Mouse (Mus musculus) embryonic facial prominence, embryonic 11.5 days (tissue): ENCODE measurements around the gene Nectin4. TPM values are rescaled to one million over a fixed set of nuclear protein-coding genes. Genes with fewer than 3 reads are reported as not detected.
A peak's percentile ranks its signal among the peaks of the same experiment; 100 is the strongest.

Experiments
- ATAC-seq: fragments of 200-750 bp; cut with Nextera tagmentation; replicated peaks from 2 replicates; pipeline ENCODE4 v1.8.0; 2017; ENCODE audit warnings: low read depth; ENCODE audit not compliant: insufficient number of reproducible peaks, low FRiP score, low TSS enrichment
- DNase-seq: peaks from one replicate; pipeline ENCODE4 v3.0.0-alpha.2; 2015; ENCODE audit warnings: low spot score
- H3K27ac ChIP-seq: fragments of 300-500 bp; sonication (generic); replicated peaks from 2 replicates; pipeline ENCODE4 v1.5.1; 2014; ENCODE audit warnings: mild to moderate bottlenecking, low read depth, low read length, control low read depth
- H3K27me3 ChIP-seq: fragments of 300-500 bp; sonication (generic); 2 replicates; pipeline ENCODE4 v1.6.1; 2014; ENCODE audit warnings: mild to moderate bottlenecking, low read length, moderate library complexity, mixed read lengths; ENCODE audit not compliant: control insufficient read depth, insufficient read depth
- H3K36me3 ChIP-seq: fragments of 300-500 bp; sonication (generic); replicated peaks from 2 replicates; pipeline ENCODE4 v1.6.1; 2014; ENCODE audit warnings: low read depth, mild to moderate bottlenecking, low read length, moderate library complexity, mixed read lengths; ENCODE audit not compliant: control insufficient read depth, insufficient read depth
- H3K4me1 ChIP-seq: fragments of 300-500 bp; sonication (generic); 2 replicates; pipeline ENCODE4 v1.6.1; 2014; ENCODE audit warnings: low read length, mixed read lengths; ENCODE audit not compliant: control insufficient read depth, insufficient read depth
- H3K4me2 ChIP-seq: fragments of 300-500 bp; sonication (generic); 2 replicates; pipeline ENCODE4 v1.6.1; 2014; ENCODE audit warnings: low read depth, mild to moderate bottlenecking, control low read depth, low read length, moderate library complexity
- H3K4me3 ChIP-seq: fragments of 300-500 bp; sonication (generic); 2 replicates; pipeline ENCODE4 v1.5.1; 2014; ENCODE audit warnings: low read depth, low read length, control low read depth
- H3K9ac ChIP-seq: fragments of 300-500 bp; sonication (generic); replicated peaks from 2 replicates; pipeline ENCODE4 v1.6.1; 2014; ENCODE audit warnings: mild to moderate bottlenecking, control low read depth, low read length
- H3K9me3 ChIP-seq: fragments of 300-500 bp; sonication (generic); replicated peaks from 2 replicates; pipeline ENCODE4 v1.6.1; 2016; ENCODE audit warnings: mild to moderate bottlenecking, low read length, inconsistent platforms, mixed read lengths; ENCODE audit not compliant: control insufficient read depth
- WGBS: fragments of 180-500 bp; shearing (Covaris S2); extraction: QIAGEN DNeasy Blood & Tissue Kit; methylation state at CpG from one replicate; pipeline ENCODE4 v1.1.7; 2014; 5-methylcytosine and 5-hydroxymethylcytosine counted together
- polyA plus RNA-seq: library from polyadenylated mRNA; unstranded; fragments of >200 nt; fragmentation: Nextera tagmentation; extraction: Ambion mirVana; gene quantifications from 2 replicates; pipeline ENCODE4 v1.2.1, GENCODE M21; 2014

Nectin4 gene
- polyA plus RNA-seq, 1 experiment from 2014 or later, result 2.4 TPM

GRCm38 (mm10) chr1:171407263-171407662 is 37.4 kb downstream of the Nectin4 start:
- 82% methylated on average over 5 of the region's 5 CpGs for WGBS
- Histone ChIP-seq H3K27ac (no peak overlapping the region), H3K4me2 (no peak overlapping the region), H3K36me3 (no peaks in the 10 kb centered on the region), H3K4me3 (no peak overlapping the region), H3K9me3 (no peaks in the 10 kb centered on the region), H3K4me1 (no peaks in the 10 kb centered on the region), H3K9ac (no peak overlapping the region), H3K27me3 (no peaks in the 10 kb centered on the region)
- ATAC-seq, result no peak
- DNase-seq, result no peak

GRCm38 (mm10) chr1:171410231-171410630 is 40.3 kb downstream of the Nectin4 start:
- ATAC-seq, result no peak

DNA sequence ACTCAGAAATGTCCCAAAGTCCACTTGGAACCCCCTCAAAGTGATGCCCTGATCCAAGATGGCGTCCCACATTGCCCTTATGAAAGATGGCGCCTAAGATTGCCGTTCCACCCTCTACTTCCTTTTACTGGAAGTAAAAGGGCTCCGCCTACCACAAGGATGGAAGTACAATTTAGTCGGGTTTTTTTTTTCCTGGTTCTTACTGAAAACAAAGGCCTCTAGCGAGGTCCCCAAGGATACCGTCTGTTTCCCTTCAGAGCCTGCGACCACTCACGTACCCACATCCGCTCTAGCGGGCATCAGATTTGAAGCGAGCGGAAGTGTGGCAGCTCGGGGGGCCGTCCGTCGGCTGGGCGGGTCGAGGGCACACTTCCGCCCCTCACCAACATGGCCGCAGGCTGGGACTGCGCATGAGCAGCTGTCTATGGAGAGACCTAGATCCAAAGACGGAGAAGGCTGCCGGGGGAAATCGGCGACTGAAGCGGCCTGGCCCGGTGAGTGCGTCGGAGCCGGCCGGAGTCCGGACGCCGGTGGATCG is 41.1 kb downstream of the Nectin4 start, which contains the start of gene Usf1:
Gene Usf1 (plus strand): TSS at position 367 of the 538 bp plus-strand sequence.
- ATAC-seq, result peak; percentile 97
- WGBS, result under 1% methylated on average over 36 of the region's 36 CpGs
- Histone ChIP-seq H3K9me3 (no peaks in the 10 kb centered on the region), H3K36me3 (peaks cover 3% of the 10 kb centered on the region), H3K4me1 (no peaks in the 10 kb centered on the region), H3K4me2 (peak within 1 kb of the TSS; percentile 57), H3K9ac (peak within 1 kb of the TSS; percentile 93), H3K4me3 (peak within 1 kb of the TSS; percentile 90), H3K27me3 (no peaks in the 10 kb centered on the region), H3K27ac (peak within 1 kb of the TSS; percentile 79)
- peak; percentile 96 for DNase-seq

More at GRCm38 (mm10) chr1:171410231-171410630, 40.3 kb downstream of the Nectin4 start:
- H3K36me3 ChIP-seq, result no peaks in the 10 kb centered on the region
- H3K27me3 ChIP-seq, result no peaks in the 10 kb centered on the region
- no peaks in the 10 kb centered on the region for H3K4me1 ChIP-seq
- H3K9ac ChIP-seq, result no peak overlapping the region
- DNase-seq, result no peak
- H3K27ac ChIP-seq, result no peak overlapping the region
- H3K9me3 ChIP-seq, result no peaks in the 10 kb centered on the region
- no peak overlapping the region for H3K4me3 ChIP-seq
- H3K4me2 ChIP-seq, result no peak overlapping the region
- 77% methylated on average over 1 of the region's 1 CpGs for WGBS

DNA sequence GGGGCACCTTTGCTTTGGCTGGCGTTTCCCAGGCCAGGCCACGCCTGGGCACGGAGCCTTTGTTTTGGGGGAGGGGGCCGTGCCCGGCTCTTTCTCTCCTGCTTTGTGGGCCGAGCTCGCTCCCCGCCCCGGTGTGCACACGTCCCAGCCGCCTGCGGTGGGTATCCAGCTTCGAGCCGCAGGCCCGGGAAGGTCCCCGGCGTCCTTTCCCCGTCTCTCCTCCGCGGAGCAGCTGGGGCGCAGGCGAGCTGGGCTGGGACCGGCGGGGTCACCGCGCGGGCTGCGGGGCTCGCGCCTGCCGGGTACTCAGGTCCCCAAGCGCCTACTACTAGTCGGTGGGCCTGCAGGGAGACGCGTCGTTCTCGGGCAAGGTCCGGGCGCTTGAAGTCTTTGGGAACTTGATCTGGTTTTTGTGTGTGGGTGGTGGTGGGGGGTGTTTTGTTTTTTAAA is 41.6 kb downstream of the Nectin4 start:
- H3K9ac ChIP-seq, result peak overlapping the region; percentile 93
- peak; percentile 79 for ATAC-seq

GRCm38 (mm10) chr1:171412001-171412441 is 42.1 kb downstream of the Nectin4 start:
- Histone ChIP-seq H3K4me2 (peak overlapping the region; percentile 57), H3K9me3 (no peaks in the 10 kb centered on the region), H3K4me3 (peak overlapping the region; percentile 90), H3K4me1 (no peaks in the 10 kb centered on the region), H3K27me3 (no peaks in the 10 kb centered on the region), H3K9ac (peak overlapping the region; percentile 93), H3K27ac (0 out of 2 replicates have a peak overlapping the region, but pooled peaks have one; percentile 48), H3K36me3 (peaks cover 5% of the 10 kb centered on the region)
- ATAC-seq (no peak), DNase-seq (peak; percentile 76)
- WGBS, result 1% methylated on average over 20 of the region's 20 CpGs

More for the DNA sequence above, 41.6 kb downstream of the Nectin4 start:
- Histone ChIP-seq H3K27me3 (no peaks in the 10 kb centered on the region), H3K4me2 (peak overlapping the region; percentile 57), H3K36me3 (peaks cover 5% of the 10 kb centered on the region), H3K9me3 (no peaks in the 10 kb centered on the region), H3K4me1 (no peaks in the 10 kb centered on the region), H3K4me3 (peak overlapping the region; percentile 90), H3K27ac (peak overlapping the region; percentile 79)
- WGBS, result under 1% methylated on average over 38 of the region's 39 CpGs
- no peak for DNase-seq

DNA sequence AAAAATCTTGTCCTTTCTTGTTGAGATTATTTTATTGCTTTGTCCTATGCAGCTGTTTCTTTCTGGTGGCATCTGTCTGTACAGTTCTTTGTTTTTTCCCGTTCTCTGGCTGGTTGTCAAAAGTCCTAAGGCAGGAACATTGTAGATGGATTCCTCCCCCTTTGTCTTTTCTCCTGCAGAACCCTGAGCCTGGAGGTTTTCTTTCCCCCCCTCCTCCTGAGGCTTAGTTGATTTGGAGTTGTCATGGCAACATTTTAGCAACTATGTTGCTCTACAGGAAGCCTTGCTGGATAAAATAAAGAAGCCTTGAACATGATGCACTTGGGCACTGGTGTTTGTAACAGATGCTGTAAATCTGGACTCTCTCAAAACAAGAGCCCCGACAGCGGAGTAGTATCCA is 42.5 kb downstream of the Nectin4 start:
- Histone ChIP-seq H3K36me3 (peaks cover 5% of the 10 kb centered on the region), H3K9me3 (no peaks in the 10 kb centered on the region), H3K27me3 (no peaks in the 10 kb centered on the region), H3K27ac (no peak overlapping the region), H3K4me1 (no peaks in the 10 kb centered on the region), H3K4me3 (peak overlapping the region; percentile 90), H3K9ac (peak overlapping the region; percentile 93), H3K4me2 (peak overlapping the region; percentile 57)
- DNase-seq (peak; percentile 49), ATAC-seq (no peak)
- 62% methylated on average over 3 of the region's 3 CpGs for WGBS

GRCm38 (mm10) chr1:171413608-171414007 is 43.7 kb downstream of the Nectin4 start:
- WGBS, result 79% methylated on average over 8 of the region's 8 CpGs

GRCm38 (mm10) chr1:171418660-171419059 is 48.8 kb downstream of the Nectin4 start, which contains the start of gene Tstd1:
Gene Tstd1, plus strand, starts transcription at chr1:171418872.
- H3K27me3 ChIP-seq, result no peaks in the 10 kb centered on the region
- no peak within 1 kb of the TSS for H3K4me2 ChIP-seq
- no peak within 1 kb of the TSS for H3K9ac ChIP-seq
- no peaks in the 10 kb centered on the region for H3K9me3 ChIP-seq
- H3K36me3 ChIP-seq, result peaks cover 13% of the 10 kb centered on the region
- H3K4me3 ChIP-seq, result no peak within 1 kb of the TSS
- DNase-seq (no peak), ATAC-seq (no peak)
- no peaks in the 10 kb centered on the region for H3K4me1 ChIP-seq
- no peak within 1 kb of the TSS for H3K27ac ChIP-seq
- 92% methylated on average over 5 of the region's 5 CpGs for WGBS

More at GRCm38 (mm10) chr1:171413608-171414007, 43.7 kb downstream of the Nectin4 start:
- Histone ChIP-seq H3K9me3 (no peaks in the 10 kb centered on the region), H3K4me3 (no peak overlapping the region), H3K4me2 (no peak overlapping the region), H3K27me3 (no peaks in the 10 kb centered on the region), H3K9ac (no peak overlapping the region), H3K27ac (no peak overlapping the region), H3K4me1 (no peaks in the 10 kb centered on the region), H3K36me3 (peaks cover 9% of the 10 kb centered on the region)
- no peak for ATAC-seq
- DNase-seq, result no peak
